Mouse (Mus musculus) cerebellum, adult 18-20 months (tissue): ENCODE data around the gene Lck.

Experiments
- DNase-seq, 2 experiments: peaks; one replicate each; pipeline ENCODE4 v3.0.0; 2021

Lck gene

DNA sequence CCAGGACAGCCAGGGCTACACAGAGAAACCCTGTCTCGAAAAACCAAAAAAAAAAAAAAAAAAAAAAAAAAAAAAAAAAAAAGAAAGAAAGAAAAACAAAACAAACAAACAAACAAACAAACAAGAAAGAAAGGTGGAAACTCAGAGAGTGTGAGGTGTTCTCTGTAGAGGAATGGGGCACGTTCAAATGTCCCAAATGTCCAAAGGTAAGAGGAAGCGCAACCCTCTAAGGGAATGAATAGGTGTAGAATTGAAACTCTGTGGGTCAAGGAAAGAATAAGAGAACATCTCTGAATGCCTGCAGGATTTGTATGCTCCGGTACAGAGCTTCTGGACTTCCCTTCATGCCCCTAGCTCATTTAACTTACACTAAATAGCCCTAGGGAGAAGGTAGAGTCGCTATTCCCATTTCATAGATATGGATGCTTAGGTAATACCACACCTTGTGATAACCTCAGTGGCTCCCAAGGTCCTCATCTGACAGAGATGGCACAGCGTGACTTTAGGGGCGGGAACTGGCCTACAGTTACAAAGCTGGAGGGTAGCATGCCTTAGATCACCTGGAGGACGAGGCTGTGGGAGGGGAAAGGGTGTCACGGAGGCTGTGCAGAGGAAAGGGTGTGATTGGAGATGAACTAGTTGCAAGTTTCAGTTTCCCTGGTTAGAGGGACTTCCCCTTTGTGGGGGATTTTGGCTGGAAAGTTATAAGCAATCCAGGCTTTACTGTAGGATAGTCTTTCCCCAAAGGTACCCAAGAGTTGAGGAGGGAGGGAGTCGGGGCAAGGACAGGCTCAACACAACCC, 65.8 kb downstream of the Lck start:
- DNase-seq = no peak

DNA sequence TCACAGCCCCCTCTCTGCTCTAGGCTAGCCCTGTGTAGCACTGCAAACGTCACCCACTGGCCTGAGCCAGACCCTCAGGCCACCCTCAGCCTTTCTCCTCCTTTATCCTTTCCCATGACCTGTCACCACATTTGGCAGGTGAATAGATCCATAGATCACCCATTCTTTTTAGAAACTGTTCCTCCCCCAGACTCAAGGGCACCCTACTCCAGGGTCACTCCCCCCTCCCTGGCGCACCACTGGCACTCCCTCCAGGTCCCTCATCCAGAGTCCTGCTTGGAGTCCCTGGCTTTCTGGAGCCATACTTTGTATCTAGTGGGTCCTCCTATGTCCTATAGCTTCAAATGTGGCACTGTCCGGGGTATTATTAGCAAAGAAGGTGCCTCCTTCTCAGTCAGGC, 67.9 kb downstream of the Lck start:
- no peak for DNase-seq

DNA sequence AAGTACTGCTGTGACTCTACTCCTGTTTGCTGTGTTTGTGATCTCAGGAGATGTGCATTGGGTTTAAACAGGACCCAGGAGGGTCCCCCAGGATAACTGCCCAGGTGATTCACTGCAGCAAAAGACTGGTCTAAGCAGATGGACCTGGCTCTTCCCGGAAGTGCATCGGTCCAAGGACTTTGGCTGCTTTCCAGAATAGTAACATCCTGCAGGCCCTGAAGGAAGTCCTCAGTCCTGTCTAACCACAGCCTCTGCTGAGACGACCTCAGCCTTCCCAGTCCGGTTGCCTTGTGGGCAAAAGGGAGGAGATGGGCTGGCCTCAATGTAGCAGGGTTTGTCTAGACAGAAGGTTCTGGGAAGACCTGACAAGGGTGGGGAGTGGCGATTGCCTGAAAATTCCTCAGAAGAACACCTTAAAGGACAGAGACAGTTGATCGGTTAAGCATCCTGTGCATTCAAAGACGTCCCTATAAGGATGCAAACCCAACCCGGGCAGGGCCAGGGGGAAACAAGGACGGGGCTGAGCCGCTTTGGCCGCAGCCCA, 70.5 kb downstream of the Lck start:
- no peak for DNase-seq

DNA sequence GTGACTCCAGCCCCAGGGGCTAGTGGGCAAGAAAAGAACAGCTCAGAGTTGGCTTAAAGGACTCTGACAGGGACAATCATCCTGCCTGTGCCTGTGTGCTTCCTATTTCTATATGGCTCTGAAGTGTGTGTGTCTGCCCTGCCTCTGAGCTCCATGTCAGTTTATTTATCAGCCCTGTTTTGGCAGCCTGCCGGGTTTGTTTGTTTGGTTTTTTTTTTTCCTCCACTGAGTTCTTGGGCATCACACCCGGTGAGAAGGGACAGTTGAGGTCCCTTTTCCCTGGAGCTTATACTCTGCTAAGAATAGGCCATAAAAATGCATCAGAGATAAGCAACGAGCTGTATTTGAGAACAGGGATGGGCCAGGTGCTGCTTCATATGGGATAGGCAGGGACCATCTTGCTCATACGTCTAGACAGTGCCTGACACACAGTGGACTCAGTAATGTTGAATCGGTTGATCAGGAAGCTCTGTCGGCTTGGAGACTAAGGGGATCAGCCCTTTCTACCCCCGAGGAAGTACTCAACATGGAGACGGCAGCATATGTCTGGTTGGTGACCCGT, 71.0 kb downstream of the Lck start:
- DNase-seq = no peak

DNA sequence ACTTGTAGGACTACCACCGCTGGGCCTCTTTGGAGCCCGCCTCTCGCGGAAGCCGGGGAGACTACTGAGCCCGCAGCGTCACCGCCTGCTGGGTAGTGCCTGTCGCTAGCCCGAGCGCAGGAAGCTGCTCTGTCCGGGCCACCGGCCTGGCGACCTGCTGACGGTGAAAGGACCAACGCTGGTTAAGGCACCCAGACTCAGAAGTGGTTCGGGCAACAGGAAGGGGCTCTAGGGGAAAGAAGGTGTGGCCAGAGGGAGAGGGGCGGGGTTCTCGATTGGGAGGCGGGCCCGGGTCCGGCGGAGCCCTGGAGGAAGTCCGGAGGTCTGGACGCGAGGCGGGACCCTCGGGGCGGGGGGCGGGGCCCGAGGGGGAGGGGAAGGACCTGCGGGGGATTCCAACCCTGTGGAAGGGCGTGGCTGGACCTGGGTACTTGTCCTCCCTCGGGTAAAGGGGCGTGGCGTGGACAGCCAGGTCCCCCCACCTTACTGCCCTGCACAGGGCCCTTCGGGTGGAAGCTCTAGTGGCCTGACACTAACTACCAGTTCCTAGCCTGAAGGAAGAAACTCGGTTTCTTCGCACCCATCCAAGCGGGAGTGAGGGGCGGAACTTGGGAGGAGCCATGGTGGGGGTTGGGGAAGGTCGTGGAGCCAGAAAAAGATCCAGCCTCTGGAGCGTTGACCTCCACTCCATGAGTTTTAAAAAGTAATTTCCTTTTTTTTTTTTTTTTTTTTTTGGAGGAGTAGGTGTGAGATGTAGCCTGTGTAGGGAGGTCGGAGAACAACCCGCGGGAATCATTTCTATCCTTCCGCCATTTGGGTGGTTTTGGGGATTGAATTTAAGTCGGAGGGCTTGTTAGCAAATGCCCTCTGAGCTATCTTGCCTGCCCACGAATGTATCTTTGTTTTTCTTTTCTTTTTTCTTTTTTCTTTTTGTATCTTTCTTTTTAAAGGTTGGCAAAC, 72.6 kb downstream of the Lck start:
- peak; percentile 41 to 50 for DNase-seq

DNA sequence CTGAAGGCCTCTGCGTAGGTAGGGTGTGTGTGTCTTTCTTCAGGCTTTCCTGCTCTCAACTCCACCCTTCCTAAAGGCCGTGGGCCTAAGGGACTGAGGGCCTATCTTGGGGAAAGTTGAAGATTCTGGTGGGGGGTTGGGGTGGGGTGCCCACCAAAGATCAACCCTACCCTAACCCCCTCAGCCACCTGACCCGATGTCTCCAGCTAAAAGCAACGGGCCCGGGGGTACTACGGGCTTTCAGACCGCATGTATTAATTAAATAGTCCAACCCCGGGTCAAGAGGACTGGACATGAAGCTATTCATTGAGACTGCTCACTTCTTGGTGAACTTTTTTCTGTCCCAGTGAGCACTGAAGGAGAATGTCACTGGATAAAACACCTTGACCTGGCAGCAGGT, 73.4 kb downstream of the Lck start:
- DNase-seq = no peak

DNA sequence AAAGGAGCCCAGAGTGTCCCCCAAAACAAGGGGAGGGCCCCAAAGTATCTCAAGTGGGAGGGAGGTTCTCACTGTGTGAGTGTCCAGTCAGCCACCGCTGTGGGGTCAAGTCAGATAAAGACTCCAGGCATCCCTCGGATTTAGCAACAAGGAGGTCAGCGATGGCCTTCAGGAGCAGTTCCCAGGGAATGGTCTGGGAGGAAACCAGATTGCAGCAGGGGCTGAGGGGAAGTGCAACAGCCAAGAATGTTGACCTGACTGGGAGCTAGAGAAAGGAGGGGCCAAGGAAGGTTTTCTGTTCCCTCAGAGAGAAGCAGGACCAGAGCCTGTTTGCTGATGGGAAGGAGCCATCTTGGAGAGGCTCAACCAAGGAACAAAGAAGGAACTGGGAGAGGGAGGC, 74.5 kb downstream of the Lck start:
- no peak for DNase-seq
